Mouse (Mus musculus): Measurements from ENCODE around the gene Erbb2. TPM values are rescaled to one million over a fixed set of nuclear protein-coding genes. Genes with fewer than 3 reads are reported as not detected.

The Erbb2 gene
- total RNA-seq, 2 experiments from 2014 or later, result not detected

DNA sequence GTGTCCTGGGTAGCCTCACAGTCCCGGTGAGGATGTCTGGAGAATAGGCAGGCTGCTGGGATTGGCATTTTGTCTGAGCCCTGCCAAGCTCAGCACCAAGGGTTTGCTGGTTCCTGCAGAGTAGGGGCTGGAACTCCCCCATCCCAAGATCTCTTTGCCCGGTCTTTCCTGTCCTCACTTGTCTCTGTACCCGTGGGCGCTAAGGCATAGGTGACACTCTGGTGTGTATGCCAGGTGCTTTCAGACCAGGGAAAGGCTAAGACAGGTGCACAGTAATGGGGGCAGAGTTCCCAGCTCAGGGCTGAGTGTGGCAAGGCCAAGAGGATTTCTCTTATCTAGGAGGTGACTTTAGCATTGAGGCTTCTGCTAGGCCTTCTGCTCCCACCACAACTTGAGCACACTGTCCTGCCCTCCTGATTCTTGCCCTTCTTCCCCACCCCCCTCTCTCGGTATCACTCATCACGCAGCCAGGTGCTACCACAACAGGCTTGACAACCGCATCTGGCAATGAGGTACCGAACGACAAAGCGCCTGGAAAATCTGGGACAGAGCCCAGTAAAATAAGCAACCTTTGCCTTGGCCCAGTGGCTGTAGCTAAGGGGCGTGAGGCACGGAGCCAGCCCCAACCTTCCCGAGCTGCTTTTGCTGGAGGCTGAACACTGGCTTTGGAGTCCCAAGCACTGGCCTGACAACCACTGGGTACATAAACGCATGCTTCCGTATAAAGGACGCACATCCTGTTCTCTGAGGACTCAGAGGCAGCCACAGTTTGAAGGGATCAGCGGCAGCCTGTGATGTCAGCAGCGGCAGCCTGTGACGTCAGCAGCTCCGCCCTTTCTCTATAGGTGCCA is 37.9 kb downstream of the Erbb2 start:
- no peak for ATAC-seq (replicated peaks; ENCODE audit: low FRiP score, low TSS enrichment, poor library complexity, severe bottlenecking)

DNA sequence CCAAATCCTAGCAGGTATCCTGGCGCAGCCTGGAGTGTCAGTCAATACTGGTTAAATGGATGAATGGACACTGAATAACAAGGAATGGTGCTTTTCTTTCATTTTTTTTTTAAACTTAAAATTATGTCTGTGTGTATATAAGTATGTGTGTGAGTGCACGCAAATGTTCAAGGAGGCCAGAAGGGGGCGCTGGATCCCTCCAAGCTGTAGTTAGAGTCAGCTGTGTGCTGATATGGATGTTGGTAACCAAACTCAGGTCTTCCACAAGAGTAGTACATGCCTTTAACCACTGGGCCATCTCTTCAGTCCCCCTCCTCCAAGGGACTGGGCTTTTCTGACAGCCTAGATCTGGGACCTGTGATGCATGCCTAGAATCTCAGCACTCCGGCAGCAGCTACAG is 43.2 kb downstream of the Erbb2 start:
- no peak for ATAC-seq (replicated peaks; ENCODE audit: low FRiP score, low TSS enrichment, poor library complexity, severe bottlenecking)

DNA sequence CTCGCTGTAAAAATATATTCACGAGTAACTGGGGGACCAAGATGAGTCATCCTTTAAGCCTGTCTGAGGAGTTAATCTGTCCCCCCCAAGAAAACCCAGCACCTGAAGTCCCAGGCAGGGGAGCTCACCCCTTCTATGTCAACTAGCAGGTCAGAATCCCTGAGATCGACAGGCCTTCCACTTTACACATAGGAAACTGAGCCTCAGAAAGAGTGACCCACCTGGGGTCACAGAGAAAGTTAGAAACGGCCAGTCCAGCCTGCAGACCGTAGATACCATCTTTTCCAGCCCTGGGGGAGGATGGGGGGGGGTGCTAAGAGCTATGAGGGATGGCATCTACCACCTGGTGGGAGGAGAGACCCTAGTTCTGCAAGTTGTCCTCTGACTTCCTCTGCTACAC is 44.3 kb downstream of the Erbb2 start:
- ATAC-seq (replicated peaks; ENCODE audit: low FRiP score, low TSS enrichment, poor library complexity, severe bottlenecking), result no peak

DNA sequence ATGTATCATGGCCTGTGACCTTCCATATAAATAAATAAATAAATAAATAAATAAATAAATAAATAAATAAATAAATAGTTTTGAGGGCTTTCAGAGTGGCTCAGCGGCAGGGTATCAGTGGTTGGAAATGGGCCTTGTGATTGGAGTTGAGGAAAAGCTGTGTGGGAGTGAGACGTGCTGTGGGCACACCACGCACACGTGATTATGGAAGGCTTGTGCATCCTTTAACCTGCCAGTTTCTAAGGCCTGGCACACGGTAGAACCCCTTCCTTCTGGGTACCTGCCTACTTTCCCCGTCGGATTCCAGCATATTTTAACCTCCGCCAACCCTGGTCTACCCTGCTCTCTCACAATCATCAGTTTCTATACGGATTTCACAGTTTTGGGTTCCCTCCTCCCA is 44.7 kb downstream of the Erbb2 start:
- no peak for ATAC-seq (replicated peaks; ENCODE audit: low FRiP score, low TSS enrichment, poor library complexity, severe bottlenecking)

DNA sequence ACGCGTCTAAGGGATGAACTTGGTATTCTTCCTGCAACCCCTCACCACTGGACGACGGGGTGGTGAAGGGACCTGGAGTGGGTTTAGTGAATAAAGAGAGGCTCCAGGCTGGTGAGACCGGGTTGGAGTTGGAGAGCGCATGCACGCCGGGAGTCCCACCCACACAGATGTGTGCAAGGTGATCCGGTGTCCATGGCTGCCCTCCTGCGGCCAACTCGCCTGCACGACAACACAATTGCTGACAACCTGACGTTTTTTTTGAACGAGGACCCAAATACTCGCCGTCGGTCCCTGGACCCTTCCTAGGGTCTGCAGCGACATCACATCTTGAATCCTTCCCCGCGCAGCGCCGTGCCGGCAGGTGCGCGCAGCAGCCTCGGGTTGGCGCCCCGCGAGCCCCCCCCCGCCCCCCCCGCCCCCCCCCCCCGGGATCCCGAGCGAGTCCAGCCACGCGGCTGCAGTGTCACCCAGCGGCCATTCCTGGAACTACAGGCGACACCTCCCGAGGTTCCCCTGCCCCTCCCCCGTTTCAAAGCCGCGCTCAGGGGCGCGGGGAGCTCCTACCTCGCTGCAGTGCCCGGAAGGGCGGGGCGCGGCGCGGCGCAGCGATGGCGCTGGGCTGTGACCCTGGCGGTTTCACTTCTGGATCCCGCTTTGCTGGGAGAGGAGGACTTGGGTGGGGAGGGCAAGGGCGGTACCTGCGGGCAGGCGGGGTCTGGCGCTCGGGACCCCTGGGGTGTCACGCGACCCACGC is 45.3 kb downstream of the Erbb2 start:
- peak; percentile 65 for ATAC-seq (replicated peaks; ENCODE audit: low FRiP score, low TSS enrichment, poor library complexity, severe bottlenecking)

DNA sequence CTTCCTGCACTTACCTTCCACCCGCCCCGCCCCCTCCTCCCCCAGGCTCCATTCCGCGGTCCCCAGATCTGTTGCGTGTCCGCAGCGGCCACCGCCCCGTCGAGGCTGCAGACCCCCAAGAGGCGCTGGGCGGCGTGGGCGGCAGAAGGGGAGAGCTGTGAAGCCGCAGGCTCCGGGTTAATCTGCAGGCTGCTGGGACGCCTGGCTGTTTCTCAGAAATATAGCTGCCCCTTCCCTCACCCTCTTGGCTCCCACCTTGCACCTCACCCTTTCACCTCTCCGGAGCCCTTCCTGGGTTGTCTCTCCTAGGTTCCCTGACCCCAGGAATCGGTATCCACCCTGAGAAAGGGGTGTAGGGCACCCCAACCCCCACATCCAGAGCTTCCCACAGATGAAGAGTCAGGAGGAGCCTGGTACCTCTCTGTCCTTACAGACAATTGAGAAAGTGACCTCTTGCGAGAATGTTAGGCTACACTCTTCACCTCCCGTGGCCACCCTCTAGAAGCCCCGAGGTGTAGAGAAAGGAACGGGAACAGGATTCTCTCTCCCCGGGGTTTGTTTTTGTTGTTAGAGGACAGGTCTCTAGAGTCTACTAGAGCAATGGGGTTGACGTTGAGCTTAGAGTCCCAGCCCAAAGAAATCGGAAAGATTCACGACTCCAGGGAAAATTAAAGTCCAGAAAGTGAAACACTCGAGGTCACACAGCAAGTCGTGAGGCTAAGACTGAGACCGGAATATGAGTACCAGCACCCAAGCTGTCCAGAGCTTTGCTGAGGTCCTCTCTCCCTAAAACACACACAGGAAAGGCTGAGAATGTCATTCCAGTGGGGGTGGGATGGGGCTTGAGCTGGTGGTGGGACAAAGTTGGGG is 46.1 kb downstream of the Erbb2 start:
- ATAC-seq (replicated peaks; ENCODE audit: low FRiP score, low TSS enrichment, poor library complexity, severe bottlenecking), result no peak

DNA sequence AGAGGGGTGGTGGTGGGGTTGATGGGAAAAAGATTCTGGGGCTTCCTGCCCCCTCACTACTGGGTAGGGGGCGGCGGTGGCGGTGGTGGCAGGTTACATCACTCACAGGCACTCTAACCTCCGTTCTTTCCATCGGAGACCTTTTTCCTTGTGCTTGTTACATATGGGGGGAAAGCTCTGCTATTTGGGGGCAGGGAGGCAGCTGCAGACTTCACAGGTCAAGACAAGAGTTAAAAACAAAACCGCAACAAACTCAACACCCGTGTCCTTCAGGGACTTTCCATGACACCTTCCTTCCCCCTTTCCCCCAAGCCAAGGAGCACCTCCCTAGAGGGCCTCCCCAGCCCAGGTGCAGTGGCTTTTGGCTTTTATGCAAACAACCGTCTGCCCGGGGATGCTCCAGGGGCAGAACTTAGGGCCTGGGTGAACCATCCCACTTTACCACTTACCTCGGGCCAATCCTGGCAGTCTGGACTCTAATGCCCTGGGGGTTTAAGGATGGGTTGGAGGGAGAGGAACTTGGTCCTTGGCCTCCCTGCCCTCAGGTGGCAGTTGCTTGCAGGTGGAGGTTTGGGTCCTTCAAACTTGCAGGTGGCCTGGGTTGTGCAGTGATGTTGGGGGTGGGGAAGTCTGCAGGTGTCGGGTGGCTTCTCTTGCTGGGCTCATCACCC is 46.9 kb downstream of the Erbb2 start:
- ATAC-seq (replicated peaks; ENCODE audit: low FRiP score, low TSS enrichment, poor library complexity, severe bottlenecking), result no peak

DNA sequence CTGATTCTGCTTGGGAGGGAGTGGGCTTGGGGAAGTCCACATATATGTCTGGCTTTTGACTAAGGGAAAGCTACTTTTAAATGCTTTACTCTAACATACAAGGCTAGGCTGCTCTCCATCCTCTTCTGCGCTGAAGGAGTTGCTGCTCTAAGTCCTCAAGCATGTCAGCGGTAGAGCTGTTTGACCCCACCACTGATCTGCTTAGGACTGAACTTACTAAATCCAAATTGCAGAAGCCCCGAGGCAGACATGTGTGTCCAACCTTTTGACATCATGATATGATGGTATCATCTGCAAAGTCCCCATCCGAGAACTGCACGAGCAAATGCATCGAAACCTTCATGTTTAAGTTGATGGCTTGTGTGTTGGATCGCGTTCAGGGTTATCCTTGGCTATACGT is 47.6 kb downstream of the Erbb2 start:
- no peak for ATAC-seq (replicated peaks; ENCODE audit: low FRiP score, low TSS enrichment, poor library complexity, severe bottlenecking)

DNA sequence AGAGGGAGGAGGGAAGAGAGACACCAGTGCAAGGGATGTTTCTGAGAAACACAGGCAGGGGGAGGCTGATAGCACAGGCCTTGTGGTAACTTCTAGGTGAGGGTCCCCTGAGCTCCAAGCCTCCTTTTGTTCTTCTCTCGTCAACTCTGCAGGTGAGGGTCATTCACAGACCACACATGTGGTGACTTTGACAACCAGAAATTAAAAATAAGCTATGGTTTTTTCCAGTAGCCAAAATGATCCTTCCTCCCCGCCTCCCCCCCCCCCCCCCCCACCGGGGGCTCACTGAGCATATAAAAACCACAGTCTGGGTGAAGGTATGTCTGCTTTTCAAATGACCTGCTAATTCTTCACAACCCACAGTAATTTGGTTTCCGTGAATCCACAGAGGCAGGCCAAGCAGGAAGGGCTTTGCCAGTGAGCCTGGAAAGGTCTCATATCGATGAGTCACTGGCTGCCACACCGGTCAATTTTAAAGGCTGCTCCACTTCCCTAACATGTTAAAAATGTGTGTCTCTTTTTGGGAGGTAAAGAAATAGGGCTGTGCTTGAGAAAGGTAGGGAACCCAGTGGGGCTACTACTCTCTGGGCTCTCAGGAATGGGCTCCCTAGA is 48.9 kb downstream of the Erbb2 start:
- ATAC-seq (replicated peaks; ENCODE audit: low FRiP score, low TSS enrichment, poor library complexity, severe bottlenecking), result no peak

DNA sequence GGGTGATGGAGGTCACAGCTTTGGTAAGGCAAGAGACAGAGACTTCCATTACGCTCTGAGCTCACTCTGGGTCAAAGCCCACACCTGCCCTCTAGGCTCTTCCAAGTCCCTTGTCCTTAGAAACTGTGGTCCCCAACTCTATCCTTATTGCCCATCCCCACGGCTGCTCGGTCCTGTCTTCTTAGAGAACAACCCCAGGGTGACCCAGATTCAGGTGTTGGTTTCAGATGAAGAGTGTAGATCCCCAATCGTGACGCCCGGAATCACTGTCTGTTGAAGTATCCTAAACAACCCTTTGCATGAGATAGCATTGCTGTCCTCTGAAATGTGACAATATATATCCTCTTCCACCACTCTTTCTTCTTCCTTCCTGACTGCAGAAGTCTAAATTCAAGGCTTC is 50.0 kb downstream of the Erbb2 start:
- no peak for ATAC-seq (replicated peaks; ENCODE audit: low FRiP score, low TSS enrichment, poor library complexity, severe bottlenecking)

DNA sequence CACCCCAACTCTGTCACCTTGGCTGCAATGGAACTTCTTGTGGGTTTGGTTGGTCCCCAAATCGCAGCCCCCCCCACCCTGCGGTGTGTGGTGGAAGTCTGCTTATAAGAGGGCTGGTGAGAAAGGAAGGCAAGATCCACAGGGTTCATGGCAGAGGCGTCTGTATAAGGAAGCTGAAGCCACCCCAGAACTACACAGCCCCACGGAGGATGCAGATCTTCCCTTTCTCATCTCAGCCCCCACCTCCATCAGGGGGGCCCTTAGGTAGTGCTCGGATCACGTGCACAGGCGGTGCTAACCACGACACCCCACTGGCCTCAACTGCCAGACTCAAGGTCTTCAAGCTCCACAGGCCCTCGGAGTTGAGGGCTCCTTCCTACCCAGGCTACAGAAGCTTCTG is 51.6 kb downstream of the Erbb2 start:
- ATAC-seq (replicated peaks; ENCODE audit: low FRiP score, low TSS enrichment, poor library complexity, severe bottlenecking), result no peak

DNA sequence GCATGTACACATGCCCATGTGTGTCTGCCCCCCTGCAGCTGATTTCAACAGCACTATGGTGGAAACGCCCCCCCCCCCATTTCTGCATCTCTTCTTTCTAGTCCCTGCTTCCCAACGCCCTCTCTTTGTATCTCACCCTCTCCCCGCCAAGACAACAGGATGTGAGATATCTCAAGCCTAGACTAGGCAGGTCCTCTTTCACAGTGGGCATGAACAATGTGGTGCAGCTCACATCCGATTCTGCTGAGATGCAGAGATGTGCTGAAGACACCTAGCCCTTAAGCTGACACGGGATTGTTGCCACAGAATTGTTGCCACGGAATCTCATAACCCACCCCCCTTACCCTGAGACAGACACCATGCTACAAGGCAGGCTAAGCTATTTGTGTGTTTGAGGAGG is 52.2 kb downstream of the Erbb2 start:
- ATAC-seq (replicated peaks; ENCODE audit: low FRiP score, low TSS enrichment, poor library complexity, severe bottlenecking), result no peak

DNA sequence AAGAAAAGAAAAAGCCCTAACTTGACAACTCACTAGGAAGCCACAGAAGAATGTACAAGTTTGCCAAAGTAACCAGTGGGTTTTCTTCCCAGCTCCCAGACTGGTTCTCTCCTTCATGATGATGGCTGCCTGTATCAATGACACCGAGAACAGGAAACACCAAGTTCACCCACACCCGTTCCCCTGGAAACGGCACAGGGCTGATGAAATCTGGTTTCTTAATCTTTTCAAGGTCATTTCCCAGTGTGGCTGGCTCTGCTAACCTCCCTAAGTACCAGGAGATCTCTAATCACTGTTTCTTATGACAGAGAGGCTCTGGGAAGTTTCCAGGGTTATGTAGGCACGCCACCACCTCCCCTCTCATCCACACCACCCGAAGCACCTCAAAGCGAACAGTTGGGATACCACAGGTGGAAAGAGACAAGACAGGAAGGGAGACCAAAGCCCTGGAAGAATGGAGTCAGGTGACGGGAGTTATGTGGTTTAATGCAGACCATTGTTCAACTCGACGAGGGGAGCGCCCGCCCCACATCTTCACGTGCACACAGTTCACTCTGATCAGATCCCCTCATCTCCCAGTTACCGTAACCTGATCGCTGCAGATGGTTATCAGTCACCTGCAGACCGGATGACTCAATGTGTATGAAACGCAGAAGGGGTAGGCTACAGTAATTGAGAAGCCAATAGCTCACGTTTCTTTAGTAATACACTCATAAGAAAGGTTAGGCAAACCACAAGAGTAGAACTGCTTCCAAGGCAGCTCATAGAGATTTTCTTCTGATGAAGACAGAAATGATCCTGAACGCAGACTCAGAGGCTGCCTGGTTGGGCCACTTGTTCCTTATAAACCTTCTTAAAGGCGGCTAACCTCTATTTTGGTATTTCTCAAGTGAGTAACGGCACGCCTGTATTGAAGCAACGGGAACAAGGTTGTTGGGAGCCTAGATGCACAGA is 57.8 kb downstream of the Erbb2 start:
- ATAC-seq (replicated peaks; ENCODE audit: low FRiP score, low TSS enrichment, poor library complexity, severe bottlenecking), result no peak

DNA sequence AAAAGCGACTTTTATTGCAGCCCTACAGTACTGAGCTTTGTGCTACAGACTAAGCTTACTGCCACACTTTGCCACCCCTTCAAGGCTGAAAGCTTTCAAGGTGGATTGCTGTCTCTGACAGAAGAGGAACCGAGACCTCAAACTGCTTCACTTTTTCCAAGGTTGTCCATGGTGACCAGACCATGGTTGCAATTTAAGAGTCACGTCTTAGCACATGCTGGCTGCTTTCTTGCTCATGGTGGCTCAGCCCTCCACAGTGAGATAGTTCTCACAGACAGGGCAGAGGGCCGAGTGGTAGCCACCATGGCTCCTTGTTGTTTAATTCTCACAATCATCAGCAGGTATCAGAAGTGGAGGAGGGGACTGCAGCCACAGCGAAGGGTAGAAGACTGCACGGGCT is 58.5 kb downstream of the Erbb2 start:
- ATAC-seq (replicated peaks; ENCODE audit: low FRiP score, low TSS enrichment, poor library complexity, severe bottlenecking), result no peak

DNA sequence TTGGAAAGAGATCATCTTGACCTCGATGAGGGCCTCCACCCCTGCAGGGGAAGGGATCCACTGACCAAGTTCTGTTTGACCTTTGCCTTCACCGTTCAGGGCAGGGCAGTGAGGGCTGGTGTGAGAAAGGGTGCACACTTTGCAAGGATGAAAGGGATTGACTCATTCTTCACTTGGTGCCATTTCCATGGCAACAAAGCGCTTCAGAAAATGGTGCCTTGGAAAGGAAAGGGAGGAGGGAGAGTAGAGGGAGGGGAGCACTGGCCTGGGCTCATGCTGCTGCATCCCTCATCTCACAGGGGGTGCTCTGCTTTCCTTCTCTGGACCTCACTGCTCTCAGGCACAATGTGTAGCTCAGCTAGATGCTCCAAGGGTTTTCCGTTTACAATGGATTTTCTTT is 60.4 kb downstream of the Erbb2 start:
- ATAC-seq (replicated peaks; ENCODE audit: low FRiP score, low TSS enrichment, poor library complexity, severe bottlenecking), result no peak

DNA sequence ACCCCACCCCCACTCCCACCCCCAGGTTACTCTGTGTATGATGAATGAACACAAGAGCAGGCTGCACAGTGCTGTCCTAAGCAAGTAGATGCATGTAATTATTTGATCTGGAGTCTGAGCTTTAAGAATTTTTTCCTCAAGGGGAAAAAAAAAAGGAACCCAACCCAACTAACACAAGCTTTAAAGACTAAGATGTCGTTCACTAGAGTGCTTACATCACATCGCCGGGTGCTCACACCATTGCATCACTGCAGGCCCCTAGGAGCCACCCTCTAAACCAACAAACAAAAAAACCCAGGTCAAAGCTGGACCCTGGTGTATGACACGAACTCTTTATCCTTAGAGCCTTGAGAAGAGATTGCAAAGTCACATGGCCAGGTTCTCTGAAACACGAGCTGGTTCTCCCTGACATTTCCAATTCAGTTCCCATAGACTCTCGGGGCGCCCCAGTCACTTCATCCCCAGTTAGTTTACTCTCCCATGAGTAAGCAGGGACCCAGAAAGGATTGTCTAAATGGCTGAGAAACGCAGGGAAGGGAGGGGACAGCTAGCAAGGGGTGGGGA is 61.7 kb downstream of the Erbb2 start:
- ATAC-seq (replicated peaks; ENCODE audit: low FRiP score, low TSS enrichment, poor library complexity, severe bottlenecking), result no peak

DNA sequence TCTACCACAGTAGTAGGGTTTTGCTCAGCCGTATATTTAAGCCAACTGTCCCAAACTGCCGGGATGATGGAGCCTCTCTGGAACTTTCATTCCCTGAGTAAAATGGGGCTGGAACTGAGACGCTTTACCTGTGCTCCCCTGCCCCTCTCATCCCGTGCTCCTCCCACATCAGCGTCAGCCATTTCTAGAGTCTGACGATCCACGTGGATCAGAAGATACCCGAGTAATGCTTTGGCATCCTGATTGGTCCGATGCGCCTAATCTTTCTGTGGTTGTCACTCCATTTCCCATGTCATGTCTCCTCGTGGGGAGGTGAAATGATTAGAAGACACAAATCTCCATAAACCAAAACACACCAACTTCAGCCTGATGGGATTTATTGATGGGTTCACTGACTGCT is 62.7 kb downstream of the Erbb2 start:
- ATAC-seq (replicated peaks; ENCODE audit: low FRiP score, low TSS enrichment, poor library complexity, severe bottlenecking), result no peak

All from megakaryocyte-erythroid progenitor cell, adult 5-6 weeks (primary cell).